ENCODE assay signal across 8 mouse cellular contexts in genomic region chr8:85080214-85080531, GRCm38 (mm10). TPM values are rescaled to one million over a fixed set of nuclear protein-coding genes. Genes with fewer than 3 reads are reported as not detected.
A peak's percentile ranks its signal among the peaks of the same experiment; 100 is the strongest.
DNase-seq lines count a peak whose midpoint lies in the region; ATAC-seq and TF ChIP-seq lines count a peak whose summit lies in the region.

No protein-coding gene starts in this region.

- H3K9ac ChIP-seq in embryonic facial prominence, embryonic 13.5 days, result peak overlapping the region; percentile 92
- H3K9ac ChIP-seq in hindbrain, embryonic 13.5 days, result peak overlapping the region; percentile 91
- H3K9ac ChIP-seq in midbrain, embryonic 15.5 days, result peak overlapping the region; percentile 88

- no peak for TF ChIP-seq POLR2A in lung, adult 2 months (IDR thresholded peaks at IDR 0.05; ENCODE audit: borderline replicate concordance, extremely low read depth, low read depth, low read length)

- peak overlapping the region; percentile 62 for H3K27ac ChIP-seq in embryonic facial prominence, embryonic 13.5 days
- peak overlapping the region; percentile 76 for H3K27ac ChIP-seq in hindbrain, embryonic 13.5 days
- peak overlapping the region; percentile 83 for H3K27ac ChIP-seq in midbrain, embryonic 15.5 days

- H3K4me1 ChIP-seq in lung, adult 2 months (ENCODE audit: control insufficient read depth, insufficient read depth, low read length), result peaks cover 15% of the 10 kb centered on the region
- H3K4me1 ChIP-seq in embryonic facial prominence, embryonic 13.5 days, result peaks cover 31% of the 10 kb centered on the region
- peaks cover 41% of the 10 kb centered on the region for H3K4me1 ChIP-seq in hindbrain, embryonic 13.5 days (replicated peaks)
- peaks cover 37% of the 10 kb centered on the region for H3K4me1 ChIP-seq in midbrain, embryonic 15.5 days

- WGBS in lung, adult 2 months, result under 1% methylated on average over 25 of the region's 25 CpGs
- under 1% methylated on average over 25 of the region's 25 CpGs for WGBS in embryonic facial prominence, embryonic 13.5 days
- under 1% methylated on average over 25 of the region's 25 CpGs for WGBS in hindbrain, embryonic 13.5 days
- under 1% methylated on average over 25 of the region's 25 CpGs for WGBS in midbrain, embryonic 15.5 days

- peak overlapping the region; percentile 87 for H3K4me3 ChIP-seq in lung, adult 2 months (replicated peaks; ENCODE audit: extremely low read depth, low read depth, low read length)
- H3K4me3 ChIP-seq in embryonic facial prominence, embryonic 13.5 days, result peak overlapping the region; percentile 93
- peak overlapping the region; percentile 88 for H3K4me3 ChIP-seq in hindbrain, embryonic 13.5 days
- H3K4me3 ChIP-seq in midbrain, embryonic 15.5 days, result peak overlapping the region; percentile 88

- H3K36me3 ChIP-seq in embryonic facial prominence, embryonic 13.5 days, result peaks cover 35% of the 10 kb centered on the region
- H3K36me3 ChIP-seq in hindbrain, embryonic 13.5 days, result peaks cover 28% of the 10 kb centered on the region
- H3K36me3 ChIP-seq in midbrain, embryonic 15.5 days (replicated peaks), result peaks cover 5% of the 10 kb centered on the region; the same call in 1 of the 2 replicates

- ATAC-seq in embryonic facial prominence, embryonic 13.5 days (ENCODE audit: insufficient number of reproducible peaks, insufficient read depth, low FRiP score, low TSS enrichment, low read depth), result no peak
- no peak for ATAC-seq in hindbrain, embryonic 13.5 days (ENCODE audit: low FRiP score)
- ATAC-seq in midbrain, embryonic 15.5 days (replicated peaks), result no peak

- no peak for DNase-seq in lung, adult 2 months
- DNase-seq in lung, postnatal 10 days, result no peak
- DNase-seq in layer of hippocampus, postnatal 36 days, result no peak
- no peak for DNase-seq in testis, postnatal 10 days (ENCODE audit: low spot score)
- no peak for DNase-seq in right cerebral cortex, postnatal 14 days

- no peak for TF ChIP-seq CTCF in lung, adult 2 months (IDR thresholded peaks at IDR 0.05; ENCODE audit: insufficient read depth, low read length)

- H3K9me3 ChIP-seq in embryonic facial prominence, embryonic 13.5 days, result no peaks in the 10 kb centered on the region
- no peaks in the 10 kb centered on the region for H3K9me3 ChIP-seq in hindbrain, embryonic 13.5 days
- H3K9me3 ChIP-seq in midbrain, embryonic 15.5 days, result no peaks in the 10 kb centered on the region

- H3K4me2 ChIP-seq in embryonic facial prominence, embryonic 13.5 days, result peak overlapping the region; percentile 97
- H3K4me2 ChIP-seq in hindbrain, embryonic 13.5 days, result peak overlapping the region; percentile 96
- H3K4me2 ChIP-seq in midbrain, embryonic 15.5 days, result peak overlapping the region; percentile 98

- no peaks in the 10 kb centered on the region for H3K27me3 ChIP-seq in embryonic facial prominence, embryonic 13.5 days
- H3K27me3 ChIP-seq in hindbrain, embryonic 13.5 days, result no peaks in the 10 kb centered on the region
- H3K27me3 ChIP-seq in midbrain, embryonic 15.5 days (replicated peaks), result no peaks in the 10 kb centered on the region

RNA-seq across cellular contexts. Expression of gene Wdr83os, which starts 0.4 kb away (rescaled TPM):
- polyA plus RNA-seq in lung, adult 2 months (2012; rRNA removed), result 97.1 and 120 TPM in 2 replicates
- polyA plus RNA-seq in embryonic facial prominence, embryonic 13.5 days (2015; fragmentation: Nextera tagmentation; extraction: Ambion mirVana), result 129 and 130 TPM in 2 replicates
- 109 and 112 TPM in 2 replicates for polyA plus RNA-seq in hindbrain, embryonic 13.5 days (2015; fragmentation: Nextera tagmentation; extraction: Ambion mirVana)
- polyA plus RNA-seq in midbrain, embryonic 15.5 days (2015; fragmentation: Nextera tagmentation; extraction: Ambion mirVana), result 135 TPM in 2 replicates
- 10 to 100 TPM; 55.0 to 65.7 TPM for total RNA-seq in layer of hippocampus, postnatal 36 days (2021)

RNA-seq across cellular contexts. Expression of gene Wdr83, which starts 0.9 kb away (rescaled TPM):
- 21.2 and 33.1 TPM in 2 replicates for polyA plus RNA-seq in lung, adult 2 months (2012; rRNA removed)
- polyA plus RNA-seq in embryonic facial prominence, embryonic 13.5 days (2015; fragmentation: Nextera tagmentation; extraction: Ambion mirVana), result 45.2 and 46.2 TPM in 2 replicates
- 50.5 and 53.0 TPM in 2 replicates for polyA plus RNA-seq in hindbrain, embryonic 13.5 days (2015; fragmentation: Nextera tagmentation; extraction: Ambion mirVana)
- 60.3 and 66.9 TPM in 2 replicates for polyA plus RNA-seq in midbrain, embryonic 15.5 days (2015; fragmentation: Nextera tagmentation; extraction: Ambion mirVana)
- 10 to 100 TPM; 26.1 to 28.4 TPM for total RNA-seq in layer of hippocampus, postnatal 36 days (2021)

RNA-seq across cellular contexts. Expression of gene Man2b1, which starts 2.9 kb away (rescaled TPM):
- 74.1 and 87.1 TPM in 2 replicates for polyA plus RNA-seq in lung, adult 2 months (2012; rRNA removed)
- polyA plus RNA-seq in embryonic facial prominence, embryonic 13.5 days (2015; fragmentation: Nextera tagmentation; extraction: Ambion mirVana), result 29.1 and 29.6 TPM in 2 replicates
- 17.7 and 19.4 TPM in 2 replicates for polyA plus RNA-seq in hindbrain, embryonic 13.5 days (2015; fragmentation: Nextera tagmentation; extraction: Ambion mirVana)
- 19.8 and 20.0 TPM in 2 replicates for polyA plus RNA-seq in midbrain, embryonic 15.5 days (2015; fragmentation: Nextera tagmentation; extraction: Ambion mirVana)
- 10 to 100 TPM; 30.5 to 36.8 TPM for total RNA-seq in layer of hippocampus, postnatal 36 days (2021)

RNA-seq across cellular contexts. Expression of gene Dhps, which starts 8.6 kb away (rescaled TPM):
- polyA plus RNA-seq in lung, adult 2 months (2012; rRNA removed), result 45.9 and 49.9 TPM in 2 replicates
- 55.1 and 70.7 TPM in 2 replicates for polyA plus RNA-seq in embryonic facial prominence, embryonic 13.5 days (2015; fragmentation: Nextera tagmentation; extraction: Ambion mirVana)
- 90.5 and 96.4 TPM in 2 replicates for polyA plus RNA-seq in hindbrain, embryonic 13.5 days (2015; fragmentation: Nextera tagmentation; extraction: Ambion mirVana)
- polyA plus RNA-seq in midbrain, embryonic 15.5 days (2015; fragmentation: Nextera tagmentation; extraction: Ambion mirVana), result 111 and 112 TPM in 2 replicates
- total RNA-seq in layer of hippocampus, postnatal 36 days (2021), result 10 to 100 TPM; 52.1 to 60.6 TPM

RNA-seq across cellular contexts. Expression of gene Gm5741, which starts 12.4 kb away (rescaled TPM):
- not detected in 2 replicates for polyA plus RNA-seq in lung, adult 2 months (2012; rRNA removed)
- 1.1 and 1.4 TPM in 2 replicates for polyA plus RNA-seq in embryonic facial prominence, embryonic 13.5 days (2015; fragmentation: Nextera tagmentation; extraction: Ambion mirVana)
- 0.78 and 1.3 TPM in 2 replicates for polyA plus RNA-seq in hindbrain, embryonic 13.5 days (2015; fragmentation: Nextera tagmentation; extraction: Ambion mirVana)
- polyA plus RNA-seq in midbrain, embryonic 15.5 days (2015; fragmentation: Nextera tagmentation; extraction: Ambion mirVana), result 0.89 and 2.0 TPM in 2 replicates
- not detected for total RNA-seq in layer of hippocampus, postnatal 36 days (2021)
